Mouse (Mus musculus) natural killer cell, adult 2 months (primary cell): ENCODE measurements around the gene Igfbp6.
A peak's percentile ranks its signal among the peaks of the same experiment; 100 is the strongest.

ENCODE experiments used
- DNase-seq, 2 experiments: peaks; one replicate each; pipeline ENCODE4 v3.0.0; 2022; ENCODE audit warnings: low spot score in 2 of 2

Gene Igfbp6

GRCm38 (mm10) chr15:102144274-102144711 is at the start of gene Igfbp6:
Igfbp6 (plus strand) TSS chr15:102144362.
- no peak for DNase-seq

- no peak for DNase-seq
These were observed 49.2 kb upstream of the Igfbp6 start for GRCm38 (mm10) chr15:102094988-102095387.

GRCm38 (mm10) chr15:102097147-102097915 is 46.8 kb upstream of the Igfbp6 start:
- no peak for DNase-seq

- DNase-seq: no peak
These were observed 46.1 kb upstream of the Igfbp6 start for GRCm38 (mm10) chr15:102097991-102098555.

- DNase-seq: no peak
These were observed 44.9 kb upstream of the Igfbp6 start for GRCm38 (mm10) chr15:102099260-102099659.

- peak in 1 of 2 experiments; percentile 48 for DNase-seq
These were observed 44.4 kb upstream of the Igfbp6 start for GRCm38 (mm10) chr15:102099771-102100160.

GRCm38 (mm10) chr15:102100161-102100981 is 43.8 kb upstream of the Igfbp6 start, which contains the start of gene Tns2:
Tns2 (plus strand) TSS chr15:102100413.
- DNase-seq: peak; percentile 49 to 60

GRCm38 (mm10) chr15:102100996-102101671 is 43.0 kb upstream of the Igfbp6 start:
- no peak for DNase-seq

GRCm38 (mm10) chr15:102101672-102102541 is 42.3 kb upstream of the Igfbp6 start:
- no peak for DNase-seq

- no peak for DNase-seq
These were observed 41.5 kb upstream of the Igfbp6 start for GRCm38 (mm10) chr15:102102548-102103121.

GRCm38 (mm10) chr15:102103371-102103946 is 40.7 kb upstream of the Igfbp6 start:
- DNase-seq: no peak

GRCm38 (mm10) chr15:102103947-102104555 is 40.1 kb upstream of the Igfbp6 start:
- DNase-seq: no peak

- DNase-seq: no peak
These were observed 38.8 kb upstream of the Igfbp6 start for GRCm38 (mm10) chr15:102105360-102105759.

- peak; percentile 30 to 51 for DNase-seq
These were observed 38.1 kb upstream of the Igfbp6 start for GRCm38 (mm10) chr15:102105764-102106730.

GRCm38 (mm10) chr15:102106754-102107456 is 37.3 kb upstream of the Igfbp6 start:
- DNase-seq: no peak

GRCm38 (mm10) chr15:102107689-102108573 is 36.2 kb upstream of the Igfbp6 start:
- DNase-seq: peak; percentile 55 to 70
